Mouse (Mus musculus) heart, postnatal 10 days (tissue): Measurements from ENCODE around the gene Pitpnm2. TPM values are rescaled to one million over a fixed set of nuclear protein-coding genes. Genes with fewer than 3 reads are reported as not detected.

Experiments
- DNase-seq, 2 experiments: peaks; one replicate each; pipeline ENCODE4 v3.0.0; 2021
- intact Hi-C: fragments of 180-260 bp; cut with DNase I; formaldehyde crosslinking; loops from one replicate; pipeline ENCODE4 v1.15.1; 2025
- total RNA-seq, 2 experiments: library from RNA; stranded (reverse); gene quantifications; 2 replicates each; pipeline ENCODE4 v1.2.3; 2021

Gene Pitpnm2
- total RNA-seq, 2 experiments from 2014 or later: 54.2 to 58.3 TPM

GRCm38 (mm10) chr5:124185706-124186464 is 63.7 kb downstream of the Pitpnm2 start:
- no peak for DNase-seq
- intact Hi-C loops: no loop called here

GRCm38 (mm10) chr5:124184898-124185701 is 64.5 kb downstream of the Pitpnm2 start:
- no peak for DNase-seq
- intact Hi-C loops: no loop called here

GRCm38 (mm10) chr5:124184191-124184590 is 65.4 kb downstream of the Pitpnm2 start:
- intact Hi-C loops: no loop called here
- DNase-seq: no peak

- intact Hi-C loops: no loop called here
These were observed 66.9 kb downstream of the Pitpnm2 start for GRCm38 (mm10) chr5:124182642-124183041.

GRCm38 (mm10) chr5:124182097-124182496 is 67.5 kb downstream of the Pitpnm2 start:
- no peak for DNase-seq
- intact Hi-C loops: no loop called here

More at GRCm38 (mm10) chr5:124182642-124183041, 66.9 kb downstream of the Pitpnm2 start:
- no peak for DNase-seq

GRCm38 (mm10) chr5:124180500-124181167 is 68.9 kb downstream of the Pitpnm2 start:
- intact Hi-C loops: no loop called here
- DNase-seq: no peak

GRCm38 (mm10) chr5:124179411-124179810 is 70.1 kb downstream of the Pitpnm2 start:
- intact Hi-C loops: no loop called here
- DNase-seq: no peak

- intact Hi-C loops: no loop called here
These were observed 72.8 kb downstream of the Pitpnm2 start for GRCm38 (mm10) chr5:124176726-124177132.

GRCm38 (mm10) chr5:124175138-124175537 is 74.4 kb downstream of the Pitpnm2 start:
- intact Hi-C loops: no loop called here
- DNase-seq: no peak

More at GRCm38 (mm10) chr5:124176726-124177132, 72.8 kb downstream of the Pitpnm2 start:
- no peak for DNase-seq

GRCm38 (mm10) chr5:124173012-124173985 is 76.3 kb downstream of the Pitpnm2 start:
- DNase-seq: peak; percentile 93 to 94
- intact Hi-C loops: no loop called here

- DNase-seq: no peak
- intact Hi-C loops: no loop called here
These were observed 77.3 kb downstream of the Pitpnm2 start for GRCm38 (mm10) chr5:124172246-124172645.

GRCm38 (mm10) chr5:124171781-124172180 is 77.8 kb downstream of the Pitpnm2 start:
- DNase-seq: peak; percentile 72 to 74
- intact Hi-C loops: no loop called here

GRCm38 (mm10) chr5:124169224-124169621 is 80.3 kb downstream of the Pitpnm2 start:
- DNase-seq: no peak
- intact Hi-C loops: no loop called here

- no peak for DNase-seq
- intact Hi-C loops: no loop called here
These were observed 80.9 kb downstream of the Pitpnm2 start for GRCm38 (mm10) chr5:124168428-124169223.

GRCm38 (mm10) chr5:124167621-124168020 is 81.9 kb downstream of the Pitpnm2 start:
- intact Hi-C loops: no loop called here
- peak in 1 of 2 experiments; percentile 15 for DNase-seq

- intact Hi-C loops: no loop called here
- DNase-seq: peak in 1 of 2 experiments; percentile 6
These were observed 82.8 kb downstream of the Pitpnm2 start for GRCm38 (mm10) chr5:124166741-124167140.

GRCm38 (mm10) chr5:124165622-124166570 is 83.7 kb downstream of the Pitpnm2 start:
- intact Hi-C loops: no loop called here
- DNase-seq: peak; percentile 51 to 60

GRCm38 (mm10) chr5:124163445-124163844 is 86.1 kb downstream of the Pitpnm2 start:
- intact Hi-C loops: loop anchor here (2.0 kb wide), 2 partner anchors 85 to 95 kb away; partner anchors contain the start of gene Pitpnm2

More at GRCm38 (mm10) chr5:124163445-124163844, 86.1 kb downstream of the Pitpnm2 start:
- no peak for DNase-seq
